Mouse (Mus musculus) liver, embryonic 16.5 days (tissue): ENCODE measurements around the gene Hook2. TPM values are rescaled to one million over a fixed set of nuclear protein-coding genes. Genes with fewer than 3 reads are reported as not detected.

Experiments
- ATAC-seq: fragments of 200-750 bp; cut with Nextera tagmentation; 2 replicates; pipeline ENCODE4 v1.8.0; 2017; ENCODE audit warnings: low read depth, mild to moderate bottlenecking, moderate number of reproducible peaks, moderate library complexity
- H3K27ac ChIP-seq: fragments of 300-500 bp; sonication (generic); 2 replicates; pipeline ENCODE4 v1.5.1; 2014; ENCODE audit warnings: mild to moderate bottlenecking, low read length
- H3K27me3 ChIP-seq: fragments of 300-500 bp; sonication (generic); 2 replicates; pipeline ENCODE4 v1.6.1; 2014; ENCODE audit warnings: low read depth, low read length, mixed read lengths; ENCODE audit not compliant: control insufficient read depth, insufficient read depth
- H3K36me3 ChIP-seq: fragments of 300-500 bp; sonication (generic); 2 replicates; pipeline ENCODE4 v1.6.1; 2014; ENCODE audit warnings: mild to moderate bottlenecking; ENCODE audit not compliant: control insufficient read depth, insufficient read depth
- H3K4me1 ChIP-seq: fragments of 300-500 bp; sonication (generic); 2 replicates; pipeline ENCODE4 v1.6.1; 2014; ENCODE audit warnings: low read depth, low read length, mixed read lengths; ENCODE audit not compliant: control insufficient read depth
- H3K4me2 ChIP-seq: fragments of 300-500 bp; sonication (generic); 2 replicates; pipeline ENCODE4 v1.6.1; 2014; ENCODE audit warnings: low read depth, low read length, mixed read lengths
- H3K4me3 ChIP-seq: fragments of 300-500 bp; sonication (generic); 2 replicates; pipeline ENCODE4 v1.5.1; 2014; ENCODE audit warnings: low read depth, mild to moderate bottlenecking, low read length
- H3K9ac ChIP-seq: fragments of 300-500 bp; sonication (generic); 2 replicates; pipeline ENCODE4 v1.6.1; 2014; ENCODE audit warnings: low read depth, low read length
- H3K9me3 ChIP-seq: fragments of 300-500 bp; sonication (generic); replicated peaks from 2 replicates; pipeline ENCODE4 v1.6.1; 2016; ENCODE audit warnings: low read length; ENCODE audit not compliant: control insufficient read depth
- WGBS: fragments of 180-500 bp; shearing (Covaris S2); extraction: QIAGEN DNeasy Blood & Tissue Kit; methylation state at CpG from one replicate; pipeline ENCODE4 v1.1.7; 2014; ENCODE audit not compliant: insufficient replicate concordance; 5-methylcytosine and 5-hydroxymethylcytosine counted together
- polyA plus RNA-seq: library from polyadenylated mRNA; unstranded; fragments of >200 nt; fragmentation: Nextera tagmentation; extraction: Ambion mirVana; gene quantifications from 2 replicates; pipeline ENCODE4 v1.2.1, GENCODE M21; 2015

The Hook2 gene
- 8.5 and 9.5 TPM in 2 replicates for polyA plus RNA-seq

- Histone ChIP-seq H3K36me3 (no peaks in the 10 kb centered on the region), H3K27ac (peak within 1 kb of the TSS; percentile 81), H3K27me3 (no peaks in the 10 kb centered on the region), H3K9me3 (no peaks in the 10 kb centered on the region), H3K4me1 (peaks cover 33% of the 10 kb centered on the region), H3K4me2 (peak within 1 kb of the TSS; percentile 96), H3K4me3 (peak within 1 kb of the TSS; percentile 71), H3K9ac (peak within 1 kb of the TSS; percentile 81)
- WGBS = 0% methylated on average over 28 of the region's 28 CpGs
- ATAC-seq = peak; percentile 81
Observed at GRCm38 (mm10) chr8:84990349-84990748, at the start of gene Hook2. Hook2 (plus strand) TSS chr8:84990603.

DNA sequence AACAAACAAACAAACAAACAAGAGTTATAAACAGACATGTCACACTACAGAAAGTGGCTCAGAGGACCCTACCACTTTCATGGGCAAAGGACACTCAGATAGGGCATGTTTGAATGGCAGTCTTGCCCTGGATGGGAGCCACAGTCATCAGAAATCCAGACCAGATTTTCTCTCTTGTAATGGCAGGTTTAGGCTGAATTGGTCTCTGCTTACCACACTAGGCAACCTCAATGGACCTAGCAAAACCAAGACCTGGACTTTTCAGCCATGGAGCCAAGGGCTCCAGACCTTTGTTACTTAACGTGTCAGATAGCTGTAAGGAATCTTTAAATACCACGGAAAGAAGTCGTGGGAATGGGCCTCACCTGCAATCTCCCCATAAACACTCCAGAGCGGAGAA is 46.7 kb upstream of the Hook2 start:
- Histone ChIP-seq H3K27me3 (peaks cover 69% of the 10 kb centered on the region), H3K4me1 (peaks cover 13% of the 10 kb centered on the region), H3K36me3 (no peaks in the 10 kb centered on the region), H3K9ac (no peak overlapping the region), H3K4me3 (no peak overlapping the region), H3K27ac (no peak overlapping the region), H3K9me3 (no peaks in the 10 kb centered on the region), H3K4me2 (no peak overlapping the region)
- 17% methylated on average over 4 of the region's 4 CpGs for WGBS
- ATAC-seq = no peak

DNA sequence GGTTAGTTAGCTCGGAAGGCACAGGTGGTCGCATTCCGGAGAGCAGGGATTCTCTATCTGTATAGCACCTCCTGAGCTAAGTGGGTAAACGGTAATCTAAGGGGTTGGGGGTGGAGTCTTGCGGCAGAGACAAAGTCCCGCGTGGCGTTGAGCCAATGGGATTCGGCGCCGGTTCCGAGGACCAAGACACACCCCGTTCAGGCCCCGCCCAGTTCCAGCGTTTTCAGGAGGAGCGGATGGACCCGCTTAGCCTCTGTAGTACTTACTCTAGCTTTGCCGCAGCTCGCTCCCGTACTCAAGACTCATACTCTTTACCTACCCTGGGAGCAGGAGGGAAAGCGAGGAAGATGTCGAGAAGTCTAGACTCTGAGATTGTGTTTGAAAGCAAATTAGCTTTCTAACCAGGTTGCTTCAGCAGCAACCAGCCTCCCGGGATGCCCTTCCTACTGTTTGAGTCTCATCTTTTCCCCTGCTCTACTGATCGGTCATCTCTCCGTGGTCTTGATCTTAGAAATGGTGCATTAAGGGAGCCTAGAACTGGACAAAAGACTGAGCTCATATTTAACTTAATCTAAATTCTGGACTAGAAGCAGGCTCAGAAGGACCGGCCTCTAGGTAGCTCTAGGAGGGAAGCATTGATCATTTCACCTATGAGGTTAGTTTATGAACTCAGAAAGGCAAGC is 45.8 kb upstream of the Hook2 start:
- no peaks in the 10 kb centered on the region for H3K9me3 ChIP-seq
- H3K4me1 ChIP-seq = peaks cover 13% of the 10 kb centered on the region
- peak overlapping the region; percentile 9; the same call in 1 of the 2 replicates for H3K4me3 ChIP-seq
- WGBS = 3% methylated on average over 26 of the region's 26 CpGs
- peak overlapping the region; percentile 17 for H3K4me2 ChIP-seq
- H3K27ac ChIP-seq = no peak overlapping the region
- H3K9ac ChIP-seq = no peak overlapping the region
- H3K27me3 ChIP-seq = peaks cover 66% of the 10 kb centered on the region
- no peaks in the 10 kb centered on the region for H3K36me3 ChIP-seq
- ATAC-seq = peak; percentile 83

GRCm38 (mm10) chr8:84945235-84945632 is 45.2 kb upstream of the Hook2 start:
- no peak overlapping the region for H3K4me3 ChIP-seq
- no peak overlapping the region for H3K9ac ChIP-seq
- H3K4me1 ChIP-seq = peaks cover 13% of the 10 kb centered on the region
- no peaks in the 10 kb centered on the region for H3K36me3 ChIP-seq
- ATAC-seq = no peak
- no peaks in the 10 kb centered on the region for H3K9me3 ChIP-seq
- H3K4me2 ChIP-seq = no peak overlapping the region
- H3K27me3 ChIP-seq = peaks cover 70% of the 10 kb centered on the region
- WGBS = 8% methylated on average over 11 of the region's 11 CpGs
- H3K27ac ChIP-seq = no peak overlapping the region

GRCm38 (mm10) chr8:84945633-84946527 is 44.5 kb upstream of the Hook2 start:
- peak overlapping the region; percentile 36 for H3K4me2 ChIP-seq
- H3K4me1 ChIP-seq = peaks cover 13% of the 10 kb centered on the region
- no peaks in the 10 kb centered on the region for H3K9me3 ChIP-seq
- ATAC-seq = no peak
- H3K27me3 ChIP-seq = peaks cover 76% of the 10 kb centered on the region
- no peak overlapping the region for H3K27ac ChIP-seq
- no peak overlapping the region for H3K9ac ChIP-seq
- H3K4me3 ChIP-seq = peak overlapping the region; percentile 24
- no peaks in the 10 kb centered on the region for H3K36me3 ChIP-seq
- under 1% methylated on average over 38 of the region's 67 CpGs for WGBS

DNA sequence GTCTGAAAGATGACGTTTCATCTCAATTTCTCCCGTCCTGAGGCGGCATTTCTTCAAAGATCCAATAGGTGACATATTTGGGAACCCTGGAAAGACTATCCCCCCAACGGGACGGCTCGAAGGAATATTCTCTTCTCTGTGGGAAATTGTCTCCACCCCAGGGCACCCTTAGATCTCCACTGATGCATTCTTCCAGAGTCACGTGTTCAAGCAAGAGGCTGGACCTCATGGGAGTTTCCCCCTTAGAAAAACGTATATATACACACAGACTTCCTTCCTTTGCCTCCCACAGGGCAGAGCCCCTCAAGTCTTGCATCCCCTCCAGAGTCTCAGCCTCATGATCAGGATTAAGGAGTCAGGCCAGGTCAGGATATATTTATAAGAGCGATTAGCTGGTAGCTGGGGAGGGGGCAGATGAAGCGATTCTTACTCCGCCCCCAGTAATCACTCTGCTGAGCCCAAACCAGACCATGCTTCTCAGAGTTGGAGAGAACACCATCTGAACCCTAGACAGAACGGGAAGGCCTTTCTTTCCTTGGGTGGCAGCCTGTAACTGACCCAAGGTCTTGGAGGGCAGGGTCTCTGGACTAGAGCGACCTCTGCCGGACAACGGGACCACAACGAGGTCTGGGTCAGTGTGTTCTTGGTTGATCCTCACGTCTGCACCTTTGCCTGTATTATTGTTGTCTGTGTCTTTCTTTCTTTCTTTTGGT is 43.7 kb upstream of the Hook2 start, which contains the start of gene Rtbdn:
TSS of gene Rtbdn (plus strand) at position 464 of the 713 bp plus-strand sequence.
- WGBS = 10% methylated on average over 17 of the region's 17 CpGs
- peak within 1 kb of the TSS; percentile 36 for H3K4me2 ChIP-seq
- H3K27ac ChIP-seq = no peak within 1 kb of the TSS
- H3K4me3 ChIP-seq = peak within 1 kb of the TSS; percentile 24
- H3K9me3 ChIP-seq = no peaks in the 10 kb centered on the region
- H3K4me1 ChIP-seq = peaks cover 13% of the 10 kb centered on the region
- no peaks in the 10 kb centered on the region for H3K36me3 ChIP-seq
- peaks cover 79% of the 10 kb centered on the region for H3K27me3 ChIP-seq
- no peak for ATAC-seq
- H3K9ac ChIP-seq = no peak within 1 kb of the TSS

DNA sequence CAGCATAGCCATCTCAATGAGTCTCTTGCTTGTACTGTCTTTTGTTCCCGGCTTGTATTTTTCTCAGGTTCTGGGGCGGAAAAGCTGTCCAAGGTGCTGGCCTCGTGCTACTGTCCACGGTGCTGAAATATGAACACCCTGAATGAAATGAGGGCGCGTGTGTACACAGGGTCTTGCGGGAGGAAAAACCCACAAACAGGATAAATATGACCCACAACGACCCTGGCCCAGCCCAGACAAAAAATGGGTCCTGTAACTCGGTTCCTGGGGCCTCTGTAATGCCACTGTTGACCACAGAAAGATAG is 43.2 kb upstream of the Hook2 start:
- ATAC-seq = no peak
- no peaks in the 10 kb centered on the region for H3K9me3 ChIP-seq
- WGBS = 12% methylated on average over 9 of the region's 9 CpGs

GRCm38 (mm10) chr8:84949753-84950152 is 40.6 kb upstream of the Hook2 start:
- no peak overlapping the region for H3K4me2 ChIP-seq
- WGBS = 18% methylated on average over 12 of the region's 12 CpGs
- no peaks in the 10 kb centered on the region for H3K36me3 ChIP-seq
- no peak overlapping the region for H3K4me3 ChIP-seq
- ATAC-seq = no peak
- H3K9ac ChIP-seq = no peak overlapping the region
- H3K27ac ChIP-seq = no peak overlapping the region
- no peaks in the 10 kb centered on the region for H3K9me3 ChIP-seq
- peaks cover 11% of the 10 kb centered on the region for H3K4me1 ChIP-seq
- H3K27me3 ChIP-seq = peaks cover 70% of the 10 kb centered on the region

More for the DNA sequence above, 43.2 kb upstream of the Hook2 start:
- Histone ChIP-seq H3K4me3 (no peak overlapping the region), H3K4me1 (peaks cover 13% of the 10 kb centered on the region), H3K27me3 (peaks cover 82% of the 10 kb centered on the region), H3K36me3 (no peaks in the 10 kb centered on the region), H3K9ac (no peak overlapping the region), H3K4me2 (no peak overlapping the region), H3K27ac (no peak overlapping the region)
